Mouse (Mus musculus) liver, embryonic 15.5 days (tissue): Measurements from ENCODE around the gene Gm20388. TPM values are rescaled to one million over a fixed set of nuclear protein-coding genes. Genes with fewer than 3 reads are reported as not detected.

Experiments used
- ATAC-seq: fragments of 200-750 bp; cut with Nextera tagmentation; 2 replicates; pipeline ENCODE4 v1.8.0; 2017; ENCODE audit warnings: moderate number of reproducible peaks, mild to moderate bottlenecking, moderate library complexity; ENCODE audit not compliant: insufficient read depth
- H3K27ac ChIP-seq: fragments of 300-500 bp; sonication (generic); replicated peaks from 2 replicates; pipeline ENCODE4 v1.5.1; 2015; ENCODE audit warnings: mild to moderate bottlenecking, inconsistent platforms
- H3K27me3 ChIP-seq: fragments of 300-500 bp; sonication (generic); 2 replicates; pipeline ENCODE4 v1.6.1; 2015; ENCODE audit warnings: mild to moderate bottlenecking, inconsistent platforms
- H3K36me3 ChIP-seq: fragments of 300-500 bp; sonication (generic); replicated peaks from 2 replicates; pipeline ENCODE4 v1.6.1; 2015; ENCODE audit warnings: moderate library complexity, mild to moderate bottlenecking, inconsistent platforms
- H3K4me1 ChIP-seq: fragments of 300-500 bp; sonication (generic); replicated peaks from 2 replicates; pipeline ENCODE4 v1.6.1; 2015; ENCODE audit warnings: inconsistent platforms
- H3K4me2 ChIP-seq: fragments of 300-500 bp; sonication (generic); 2 replicates; pipeline ENCODE4 v1.6.1; 2015; ENCODE audit warnings: moderate library complexity, mild to moderate bottlenecking, inconsistent platforms
- H3K4me3 ChIP-seq: fragments of 300-500 bp; sonication (generic); replicated peaks from 2 replicates; pipeline ENCODE4 v1.5.1; 2015; ENCODE audit warnings: mild to moderate bottlenecking, inconsistent platforms
- H3K9ac ChIP-seq: fragments of 300-500 bp; sonication (generic); 2 replicates; pipeline ENCODE4 v1.6.1; 2015; ENCODE audit warnings: moderate library complexity, mild to moderate bottlenecking, inconsistent platforms
- H3K9me3 ChIP-seq: fragments of 300-500 bp; sonication (generic); replicated peaks from 2 replicates; pipeline ENCODE4 v1.6.1; 2016; ENCODE audit warnings: inconsistent platforms
- WGBS: fragments of 180-500 bp; shearing (Covaris S2); methylation state at CpG from one replicate; pipeline ENCODE4 v1.1.7; 2015; ENCODE audit warnings: mixed read lengths; ENCODE audit not compliant: insufficient replicate concordance; 5-methylcytosine and 5-hydroxymethylcytosine counted together
- polyA plus RNA-seq: library from polyadenylated mRNA; unstranded; fragments of >200 nt; fragmentation: Nextera tagmentation; extraction: Ambion mirVana; gene quantifications from 2 replicates; pipeline ENCODE4 v1.2.1, GENCODE M21; 2015

The Gm20388 gene
- polyA plus RNA-seq, 1 experiment from 2014 or later: not detected

GRCm38 (mm10) chr8:122677481-122678021 is 2766.9 kb downstream of the Gm20388 start:
- no peaks in the 10 kb centered on the region for H3K36me3 ChIP-seq
- H3K4me3 ChIP-seq: peak overlapping the region; percentile 79
- H3K27me3 ChIP-seq: peaks cover 85% of the 10 kb centered on the region
- WGBS: 13% methylated on average over 35 of the region's 35 CpGs
- ATAC-seq: no peak
- peak overlapping the region; percentile 100 for H3K4me2 ChIP-seq
- H3K9ac ChIP-seq: peak overlapping the region; percentile 76
- no peaks in the 10 kb centered on the region for H3K9me3 ChIP-seq
- peak overlapping the region; percentile 90 for H3K27ac ChIP-seq
- peaks cover 79% of the 10 kb centered on the region for H3K4me1 ChIP-seq

GRCm38 (mm10) chr8:122678061-122678895 is 2767.6 kb downstream of the Gm20388 start:
- ATAC-seq: peak; percentile 90
- Histone ChIP-seq H3K9ac (peak overlapping the region; percentile 76), H3K4me2 (peak overlapping the region; percentile 100), H3K36me3 (no peaks in the 10 kb centered on the region), H3K27ac (peak overlapping the region; percentile 90), H3K9me3 (no peaks in the 10 kb centered on the region), H3K27me3 (peaks cover 89% of the 10 kb centered on the region), H3K4me1 (peaks cover 87% of the 10 kb centered on the region), H3K4me3 (peak overlapping the region; percentile 79)
- 0% methylated on average over 114 of the region's 127 CpGs for WGBS

- Histone ChIP-seq H3K4me1 (peaks cover 89% of the 10 kb centered on the region), H3K27ac (peak overlapping the region; percentile 90), H3K9me3 (no peaks in the 10 kb centered on the region), H3K27me3 (peaks cover 86% of the 10 kb centered on the region), H3K36me3 (no peaks in the 10 kb centered on the region), H3K9ac (peak overlapping the region; percentile 76), H3K4me2 (peak overlapping the region; percentile 100), H3K4me3 (peak overlapping the region; percentile 79)
- WGBS: 2% methylated on average over 14 of the region's 14 CpGs
- ATAC-seq: peak; percentile 1; the same call in 1 of the 2 replicates
Measured at GRCm38 (mm10) chr8:122678896-122679210, 2768.2 kb downstream of the Gm20388 start.

GRCm38 (mm10) chr8:122679325-122679920 is 2768.8 kb downstream of the Gm20388 start:
- Histone ChIP-seq H3K27ac (no peak overlapping the region), H3K36me3 (no peaks in the 10 kb centered on the region), H3K27me3 (peaks cover 83% of the 10 kb centered on the region), H3K4me1 (peaks cover 87% of the 10 kb centered on the region), H3K4me3 (peak overlapping the region; percentile 79), H3K9ac (peak overlapping the region; percentile 76), H3K4me2 (peak overlapping the region; percentile 100), H3K9me3 (no peaks in the 10 kb centered on the region)
- ATAC-seq: no peak
- 32% methylated on average over 11 of the region's 11 CpGs for WGBS

GRCm38 (mm10) chr8:122680171-122680570 is 2769.5 kb downstream of the Gm20388 start:
- 0 out of 2 replicates have a peak overlapping the region, but pooled peaks have one; percentile 11 for H3K27ac ChIP-seq
- H3K36me3 ChIP-seq: no peaks in the 10 kb centered on the region
- no peaks in the 10 kb centered on the region for H3K9me3 ChIP-seq
- peaks cover 79% of the 10 kb centered on the region for H3K27me3 ChIP-seq
- H3K9ac ChIP-seq: 0 out of 2 replicates have a peak overlapping the region, but pooled peaks have one; percentile 5
- no peak for ATAC-seq
- 36% methylated on average over 7 of the region's 7 CpGs for WGBS
- peaks cover 88% of the 10 kb centered on the region for H3K4me1 ChIP-seq
- H3K4me3 ChIP-seq: no peak overlapping the region
- 0 out of 2 replicates have a peak overlapping the region, but pooled peaks have one; percentile 2 for H3K4me2 ChIP-seq

GRCm38 (mm10) chr8:122682820-122683219 is 2772.2 kb downstream of the Gm20388 start:
- peak; percentile 27 for ATAC-seq
- Histone ChIP-seq H3K36me3 (no peaks in the 10 kb centered on the region), H3K9ac (no peak overlapping the region), H3K4me2 (0 out of 2 replicates have a peak overlapping the region, but pooled peaks have one; percentile 16), H3K4me1 (peaks cover 89% of the 10 kb centered on the region), H3K9me3 (no peaks in the 10 kb centered on the region), H3K27ac (no peak overlapping the region; the same call in 1 of the 2 replicates), H3K27me3 (peaks cover 53% of the 10 kb centered on the region), H3K4me3 (no peak overlapping the region)
- WGBS: 23% methylated on average over 11 of the region's 11 CpGs

- peak overlapping the region; percentile 58 for H3K4me2 ChIP-seq
- peak overlapping the region; percentile 83 for H3K27ac ChIP-seq
- peak overlapping the region; percentile 28 for H3K9ac ChIP-seq
- H3K9me3 ChIP-seq: no peaks in the 10 kb centered on the region
- H3K27me3 ChIP-seq: peaks cover 32% of the 10 kb centered on the region
- 36% methylated on average over 19 of the region's 19 CpGs for WGBS
- peak; percentile 95 for ATAC-seq
- peaks cover 86% of the 10 kb centered on the region for H3K4me1 ChIP-seq
- H3K36me3 ChIP-seq: no peaks in the 10 kb centered on the region
- no peak overlapping the region; the same call in 1 of the 2 replicates for H3K4me3 ChIP-seq
Measured at GRCm38 (mm10) chr8:122685097-122685861, 2774.6 kb downstream of the Gm20388 start.

GRCm38 (mm10) chr8:122686879-122687278 is 2776.2 kb downstream of the Gm20388 start:
- peaks cover 92% of the 10 kb centered on the region for H3K4me1 ChIP-seq
- no peak for ATAC-seq
- no peaks in the 10 kb centered on the region for H3K36me3 ChIP-seq
- peaks cover 18% of the 10 kb centered on the region for H3K27me3 ChIP-seq
- no peak overlapping the region for H3K4me2 ChIP-seq
- peak overlapping the region; percentile 83 for H3K27ac ChIP-seq
- no peak overlapping the region for H3K9ac ChIP-seq
- no peaks in the 10 kb centered on the region for H3K9me3 ChIP-seq
- H3K4me3 ChIP-seq: no peak overlapping the region
- 72% methylated on average over 9 of the region's 9 CpGs for WGBS

- Histone ChIP-seq H3K9me3 (no peaks in the 10 kb centered on the region), H3K9ac (no peak overlapping the region), H3K4me1 (peaks cover 97% of the 10 kb centered on the region), H3K4me2 (no peak overlapping the region), H3K4me3 (no peak overlapping the region), H3K27me3 (peaks cover 9% of the 10 kb centered on the region), H3K27ac (peak overlapping the region; percentile 11; the same call in 1 of the 2 replicates), H3K36me3 (no peaks in the 10 kb centered on the region)
- 46% methylated on average over 1 of the region's 1 CpGs for WGBS
- ATAC-seq: no peak
Measured at GRCm38 (mm10) chr8:122689315-122689714, 2778.7 kb downstream of the Gm20388 start.

- Histone ChIP-seq H3K4me1 (peaks cover 97% of the 10 kb centered on the region), H3K27me3 (peaks cover 9% of the 10 kb centered on the region), H3K9me3 (no peaks in the 10 kb centered on the region), H3K4me2 (no peak overlapping the region), H3K4me3 (no peak overlapping the region), H3K36me3 (no peaks in the 10 kb centered on the region), H3K27ac (no peak overlapping the region), H3K9ac (no peak overlapping the region)
- ATAC-seq: no peak
- WGBS: 64% methylated on average over 6 of the region's 6 CpGs
Measured at GRCm38 (mm10) chr8:122691018-122691417, 2780.4 kb downstream of the Gm20388 start.
